Mouse (Mus musculus): ENCODE measurements around the gene A730071L15Rik.

GRCm38 (mm10) chr11:6219967-6220366 is 20.1 kb downstream of the A730071L15Rik start:
- no peak for TF ChIP-seq CTCF (IDR thresholded peaks at IDR 0.05; ENCODE audit: control insufficient read depth, insufficient read depth, low read length)
- TF ChIP-seq POLR2A (IDR thresholded peaks at IDR 0.05; ENCODE audit: borderline replicate concordance, control insufficient read depth, low read depth, low read length): no peak

Measured in bone marrow, adult 2 months (tissue).